In the genomic region with DNA sequence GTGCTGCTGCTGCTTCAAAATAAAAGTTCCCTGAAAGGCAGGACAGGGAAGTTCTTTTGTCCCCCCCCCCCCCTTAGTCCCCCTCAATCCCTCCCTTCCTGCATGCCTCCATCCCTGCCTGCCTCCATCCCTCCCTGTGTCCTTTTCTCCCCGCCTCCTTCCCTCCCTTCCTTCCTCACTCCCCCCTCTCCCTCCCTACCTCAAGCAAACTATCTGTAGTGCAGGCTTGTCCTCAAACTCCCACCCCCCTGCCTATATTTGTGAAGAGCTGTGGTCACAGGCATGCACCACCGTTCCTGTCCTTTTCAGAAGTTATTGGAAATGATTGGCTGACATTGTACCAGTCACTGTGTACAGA, we compare ENCODE assay signal across 9 mouse cellular contexts.
A peak's percentile ranks its signal among the peaks of the same experiment; 100 is the strongest.
DNase-seq lines count a peak whose midpoint lies in the region; ATAC-seq and TF ChIP-seq lines count a peak whose summit lies in the region.
"Had no signal": no experiment of that assay in that cellular context is flagged by ENCODE, and none has a peak within 500 bp of the region (broad histone marks: within the 10 kb centered on the region; RNA-seq: fewer than 3 reads in every experiment).

No protein-coding gene starts in this region.

- DNase-seq in heart, adult 11 months: no peak
- DNase-seq in lung, embryonic 14.5 days: no peak
- no peak for DNase-seq in lung, postnatal 10 days
- DNase-seq in spleen, postnatal 4 days (ENCODE audit: low spot score in 2 of 2): no peak
- no peak for DNase-seq in cerebellum, adult 11 months
- DNase-seq: B cell, adult 2 months had no signal

- no peak overlapping the region for H3K4me3 ChIP-seq in heart, embryonic 12.5 days
- H3K4me3 ChIP-seq in lung, embryonic 14.5 days (ENCODE audit: low read depth, low read length): no peak overlapping the region
- H3K4me3 ChIP-seq in forebrain, embryonic 12.5 days (replicated peaks): no peak overlapping the region
- no peak overlapping the region for H3K4me3 ChIP-seq in limb, embryonic 13.5 days

- no peak; the same call in 1 of the 2 replicates for ATAC-seq in heart, embryonic 12.5 days (ENCODE audit: insufficient number of reproducible peaks, low FRiP score)
- ATAC-seq in lung, embryonic 14.5 days (ENCODE audit: insufficient read depth): no peak
- ATAC-seq in forebrain, embryonic 12.5 days (ENCODE audit: low FRiP score): 0 out of 2 replicates have a peak, but pooled peaks have one; percentile 40
- ATAC-seq in limb, embryonic 13.5 days (ENCODE audit: low FRiP score, low read depth): no peak

- H3K4me2 ChIP-seq in heart, embryonic 12.5 days: no peak overlapping the region
- no peak overlapping the region; the same call in 1 of the 2 replicates for H3K4me2 ChIP-seq in lung, embryonic 14.5 days
- H3K4me2 ChIP-seq in forebrain, embryonic 12.5 days: peak overlapping the region; percentile 4; the same call in 1 of the 2 replicates
- H3K4me2 ChIP-seq in limb, embryonic 13.5 days (replicated peaks): peak overlapping the region; percentile 48; the same call in 1 of the 2 replicates

- H3K9me3 ChIP-seq in heart, embryonic 12.5 days (replicated peaks): no peaks in the 10 kb centered on the region
- H3K9me3 ChIP-seq in lung, embryonic 14.5 days (ENCODE audit: low read depth, low read length): no peaks in the 10 kb centered on the region
- no peaks in the 10 kb centered on the region for H3K9me3 ChIP-seq in forebrain, embryonic 12.5 days
- H3K9me3 ChIP-seq in limb, embryonic 13.5 days: no peaks in the 10 kb centered on the region

- H3K27me3 ChIP-seq in heart, embryonic 12.5 days (replicated peaks): no peaks in the 10 kb centered on the region
- H3K27me3 ChIP-seq in lung, embryonic 14.5 days (ENCODE audit: insufficient read depth, low read length): no peaks in the 10 kb centered on the region
- peaks cover 4% of the 10 kb centered on the region; the same call in 1 of the 2 replicates for H3K27me3 ChIP-seq in forebrain, embryonic 12.5 days
- H3K27me3 ChIP-seq in limb, embryonic 13.5 days: no peaks in the 10 kb centered on the region

- H3K27ac ChIP-seq in heart, embryonic 12.5 days (ENCODE audit: poor library complexity, severe bottlenecking): peak overlapping the region; percentile 69
- peak overlapping the region; percentile 56; the same call in 1 of the 2 replicates for H3K27ac ChIP-seq in lung, embryonic 14.5 days (ENCODE audit: low read depth)
- H3K27ac ChIP-seq in forebrain, embryonic 12.5 days: peak overlapping the region; percentile 75; the same call in 1 of the 2 replicates
- peak overlapping the region; percentile 85 for H3K27ac ChIP-seq in limb, embryonic 13.5 days

- WGBS in heart, embryonic 12.5 days: 25% methylated on average over 2 of the region's 2 CpGs
- WGBS in lung, embryonic 14.5 days: 3% methylated on average over 1 of the region's 2 CpGs
- WGBS in forebrain, embryonic 12.5 days: 20% methylated on average over 2 of the region's 2 CpGs
- WGBS in limb, embryonic 13.5 days: 12% methylated on average over 1 of the region's 2 CpGs

- no peak overlapping the region for H3K9ac ChIP-seq in heart, embryonic 12.5 days
- H3K9ac ChIP-seq in lung, embryonic 14.5 days: no peak overlapping the region
- no peak overlapping the region for H3K9ac ChIP-seq in forebrain, embryonic 12.5 days
- H3K9ac ChIP-seq in limb, embryonic 13.5 days: no peak overlapping the region

- TF ChIP-seq CTCF in lung, embryonic 14.5 days (IDR thresholded peaks at IDR 0.05; ENCODE audit: low read depth): no peak

- peaks cover 37% of the 10 kb centered on the region for H3K4me1 ChIP-seq in heart, embryonic 12.5 days (replicated peaks)
- peaks cover 10% of the 10 kb centered on the region for H3K4me1 ChIP-seq in lung, embryonic 14.5 days (ENCODE audit: insufficient read depth)
- H3K4me1 ChIP-seq in forebrain, embryonic 12.5 days: peaks cover 27% of the 10 kb centered on the region
- peaks cover 44% of the 10 kb centered on the region for H3K4me1 ChIP-seq in limb, embryonic 13.5 days

- no peaks in the 10 kb centered on the region for H3K36me3 ChIP-seq in heart, embryonic 12.5 days
- no peaks in the 10 kb centered on the region for H3K36me3 ChIP-seq in lung, embryonic 14.5 days (ENCODE audit: insufficient read depth)
- no peaks in the 10 kb centered on the region for H3K36me3 ChIP-seq in forebrain, embryonic 12.5 days (replicated peaks)
- H3K36me3 ChIP-seq in limb, embryonic 13.5 days: no peaks in the 10 kb centered on the region

Comparison
In these comparisons a context has a peak if more than half of its experiments do, and no peak if none do; other contexts are left out.
1. H3K4me2 ChIP-seq: peak in forebrain, embryonic 12.5 days (single experiment) and limb, embryonic 13.5 days (single experiment); none in heart, embryonic 12.5 days (single experiment) and lung, embryonic 14.5 days (single experiment).
2. Peak in every context shown above with its lines, with median percentiles within 50 percentile points of each other: H3K27ac ChIP-seq.